Mouse (Mus musculus) frontal cortex, postnatal 25 days (tissue): ENCODE data around the gene Tmtc2.

Source experiments
- DNase-seq, 2 experiments: peaks; one replicate each; pipeline ENCODE4 v3.0.0; 2022; ENCODE audit warnings: low spot score in 2 of 2

Tmtc2 gene

GRCm38 (mm10) chr10:105544004-105545003 lies 29.9 kb downstream of the Tmtc2 start:
- DNase-seq = no peak

DNA sequence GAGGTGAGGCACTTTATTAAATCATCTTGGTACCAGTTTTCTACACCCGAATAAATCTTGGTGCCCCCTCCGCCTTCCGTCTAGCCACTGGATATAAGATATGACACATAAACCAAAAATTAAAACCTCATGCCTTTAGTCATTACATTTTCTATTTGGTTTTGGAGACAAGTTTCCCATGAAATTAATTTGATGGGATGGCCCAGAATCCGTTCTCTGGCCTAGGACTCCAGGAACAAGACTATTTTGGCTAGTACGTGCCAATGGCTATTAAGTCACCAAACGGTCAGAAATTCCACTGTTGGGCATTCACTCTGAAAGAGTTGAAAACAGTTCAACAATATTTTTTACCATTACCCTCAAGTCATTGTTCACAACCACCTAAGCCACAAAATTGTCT lies 32.2 kb downstream of the Tmtc2 start:
- DNase-seq = no peak

DNA sequence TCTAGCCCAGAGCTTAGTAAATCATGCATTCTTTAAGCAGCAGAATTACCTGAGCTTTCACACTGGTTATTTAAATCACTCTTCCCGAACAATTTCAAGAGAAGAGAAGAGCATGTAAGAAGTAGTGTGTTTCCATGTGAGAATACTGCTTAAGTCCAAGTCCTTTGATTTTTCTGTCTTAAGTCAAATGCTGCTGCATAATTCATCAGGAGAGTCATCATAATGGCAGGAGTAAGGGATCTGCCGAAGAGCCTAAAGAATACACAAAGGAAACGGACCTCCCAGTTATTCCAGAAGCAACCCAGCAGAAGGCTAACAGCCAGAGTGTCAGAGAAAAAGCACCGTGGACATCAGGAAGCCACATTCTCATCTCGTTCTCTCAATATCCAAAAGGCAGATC lies 34.6 kb downstream of the Tmtc2 start:
- DNase-seq = no peak

GRCm38 (mm10) chr10:105536910-105537309 lies 37.3 kb downstream of the Tmtc2 start:
- DNase-seq = no peak

DNA sequence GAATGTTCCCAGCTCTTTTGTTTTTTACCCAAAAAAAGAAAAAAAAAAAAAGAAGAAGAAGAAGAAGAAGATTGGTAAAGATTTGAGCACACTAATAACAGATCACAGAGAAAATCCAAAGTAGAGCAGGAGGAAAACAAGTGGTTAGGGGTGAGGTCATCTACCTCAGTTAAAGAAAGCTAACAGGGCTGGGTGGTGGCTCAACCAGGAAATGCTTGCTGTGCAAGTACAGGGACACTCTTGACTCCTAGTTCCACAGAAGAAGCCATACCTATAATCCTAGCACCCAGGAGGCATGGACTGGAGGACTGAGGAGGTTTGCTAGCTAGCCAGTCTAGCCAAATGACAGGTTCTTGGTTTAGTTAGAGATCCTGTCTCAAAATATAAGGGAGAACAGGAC lies 38.4 kb downstream of the Tmtc2 start:
- DNase-seq = no peak

GRCm38 (mm10) chr10:105532747-105533146 lies 41.5 kb downstream of the Tmtc2 start:
- no peak for DNase-seq

- DNase-seq = no peak
Observed at GRCm38 (mm10) chr10:105532019-105532525, 42.2 kb downstream of the Tmtc2 start.

DNA sequence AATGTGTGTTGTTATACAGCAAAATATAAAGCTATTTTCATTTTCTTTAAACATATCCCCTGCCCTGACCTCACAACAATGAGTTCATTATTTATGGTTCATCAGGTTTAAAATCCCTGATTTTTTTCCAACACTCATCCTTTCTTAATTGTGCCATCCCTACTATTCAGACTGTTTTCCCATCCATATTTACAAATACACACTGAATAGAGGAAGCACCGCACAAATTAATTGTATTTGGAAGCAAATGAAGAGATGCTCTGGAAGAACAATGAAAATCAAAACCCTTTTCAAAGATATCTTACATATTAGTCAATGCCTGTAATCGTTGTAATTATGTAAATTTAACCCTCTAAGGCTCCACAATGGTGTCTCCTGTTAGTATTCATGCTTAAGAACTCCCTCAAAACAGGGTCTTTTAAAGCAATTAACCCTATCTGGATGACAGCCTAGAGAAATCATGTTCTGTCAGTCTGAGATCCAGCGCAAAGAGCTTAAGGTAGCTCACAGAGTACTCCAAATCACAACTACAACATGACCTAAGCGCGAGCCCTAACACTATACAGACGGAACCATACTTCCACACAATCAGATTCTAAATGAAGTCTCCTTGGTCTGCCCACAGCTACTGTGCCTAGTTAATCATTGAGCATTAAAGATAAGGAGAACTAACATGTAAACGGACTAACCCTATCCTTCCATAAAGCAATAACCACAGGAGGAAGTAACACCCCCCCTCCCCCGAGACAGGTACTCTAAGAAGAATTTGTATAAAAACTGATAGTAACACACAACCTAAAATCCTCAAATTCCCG lies 43.0 kb downstream of the Tmtc2 start:
- no peak for DNase-seq

GRCm38 (mm10) chr10:105523405-105524088 lies 50.7 kb downstream of the Tmtc2 start:
- DNase-seq = no peak

DNA sequence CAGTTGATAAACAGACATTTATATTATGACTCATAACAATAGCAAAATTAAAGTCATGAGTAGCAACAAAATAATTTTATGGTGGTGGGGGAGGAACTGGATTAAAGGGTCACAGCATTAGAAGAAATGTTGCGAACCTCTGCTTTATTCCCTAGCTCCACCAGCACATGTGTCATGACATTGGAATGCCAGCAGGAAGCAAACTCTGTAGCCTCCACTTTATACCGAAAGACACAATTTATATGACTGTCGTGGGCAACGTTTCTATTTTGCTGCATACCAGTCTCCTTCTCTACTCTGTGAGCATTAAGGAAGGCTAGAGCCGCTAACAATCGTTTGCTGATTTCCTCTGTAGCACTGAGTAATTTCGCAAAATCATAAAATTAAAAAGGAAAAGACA lies 51.8 kb downstream of the Tmtc2 start:
- DNase-seq = no peak

DNA sequence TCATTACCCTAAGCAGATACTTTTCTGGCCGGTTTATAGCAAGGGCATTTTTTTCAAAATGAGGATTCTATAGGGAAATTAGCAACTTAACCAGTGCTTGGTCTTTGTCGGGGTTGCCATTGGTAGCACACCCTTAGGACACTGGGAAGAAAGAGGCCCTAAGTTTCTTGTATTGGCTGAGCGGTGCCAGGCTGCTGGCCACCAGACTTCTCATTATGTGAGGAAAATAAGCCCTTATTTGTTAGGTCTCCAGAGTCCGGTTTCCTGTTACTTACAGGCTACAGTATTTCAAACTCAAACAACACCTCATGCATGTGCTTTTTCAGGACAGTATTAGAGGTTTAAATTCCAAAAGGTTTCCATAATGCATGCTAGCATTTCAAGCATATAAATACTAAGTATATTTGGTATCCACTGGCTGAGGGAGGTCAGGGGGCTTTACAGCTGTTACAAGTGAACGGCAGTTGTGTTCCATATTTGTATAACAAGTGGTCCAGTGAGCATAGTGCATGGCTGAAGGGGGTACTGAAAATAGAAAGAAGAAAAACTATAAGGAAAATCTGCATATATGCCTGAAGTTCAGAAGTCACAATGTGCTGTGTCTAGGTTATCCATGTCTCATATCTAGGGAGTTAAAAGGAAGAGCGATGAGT lies 55.0 kb downstream of the Tmtc2 start:
- no peak for DNase-seq

DNA sequence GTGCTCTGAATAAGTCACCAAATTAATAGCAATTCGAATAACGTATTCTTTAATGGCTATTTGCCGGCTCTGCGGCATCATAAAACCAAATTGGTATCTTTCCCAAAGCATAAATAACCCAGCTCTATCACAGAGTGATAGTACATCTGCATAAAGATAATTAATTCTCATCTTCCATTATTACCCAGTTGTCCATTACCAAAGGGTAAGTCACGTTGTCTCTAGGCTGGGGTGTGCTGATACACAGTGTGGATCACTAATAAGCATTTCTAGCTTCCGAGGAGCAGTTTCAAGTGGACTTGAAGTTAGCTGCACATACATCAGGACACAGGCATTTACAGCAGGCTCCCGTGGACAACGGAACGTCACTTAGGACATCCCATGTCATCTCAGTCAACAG lies 56.1 kb downstream of the Tmtc2 start:
- DNase-seq = no peak

GRCm38 (mm10) chr10:105513777-105514322 lies 60.4 kb downstream of the Tmtc2 start:
- no peak for DNase-seq

GRCm38 (mm10) chr10:105509896-105510272 lies 64.4 kb downstream of the Tmtc2 start:
- DNase-seq = no peak

DNA sequence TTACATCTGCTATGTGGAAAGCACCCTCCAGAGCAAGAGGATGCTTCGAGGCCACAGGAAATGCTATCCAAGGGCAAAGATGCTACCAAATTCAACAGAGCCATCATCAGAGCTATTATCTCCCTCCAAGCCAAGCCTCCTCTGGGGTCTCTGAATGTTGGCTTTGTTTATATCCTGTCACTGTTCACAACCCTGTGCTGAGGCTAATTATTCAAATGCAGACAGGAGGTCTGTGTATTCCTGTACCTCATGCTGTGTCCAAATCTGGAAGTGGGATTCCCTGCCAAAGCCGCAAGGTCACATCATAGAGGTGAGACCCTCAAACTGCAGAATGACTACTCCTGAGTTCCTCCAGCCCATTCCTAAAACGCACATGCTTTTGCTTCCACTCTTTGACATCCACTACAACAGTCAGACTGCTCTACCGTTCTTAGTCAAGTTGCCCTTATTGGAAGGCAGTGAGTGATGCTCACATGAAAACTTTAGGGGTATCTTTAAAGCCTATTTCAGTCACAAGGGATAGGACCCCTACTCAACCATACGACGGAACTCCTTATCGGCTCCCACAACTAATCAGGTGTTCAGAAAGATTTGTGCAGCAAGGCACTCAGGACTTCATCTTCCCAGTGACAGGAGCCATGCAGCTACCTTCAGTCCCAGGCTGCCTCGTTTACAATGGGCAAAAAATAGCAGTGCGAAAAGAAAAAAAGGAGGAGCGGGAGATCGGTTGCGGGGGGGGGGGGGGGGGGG lies 64.9 kb downstream of the Tmtc2 start:
- no peak for DNase-seq

DNA sequence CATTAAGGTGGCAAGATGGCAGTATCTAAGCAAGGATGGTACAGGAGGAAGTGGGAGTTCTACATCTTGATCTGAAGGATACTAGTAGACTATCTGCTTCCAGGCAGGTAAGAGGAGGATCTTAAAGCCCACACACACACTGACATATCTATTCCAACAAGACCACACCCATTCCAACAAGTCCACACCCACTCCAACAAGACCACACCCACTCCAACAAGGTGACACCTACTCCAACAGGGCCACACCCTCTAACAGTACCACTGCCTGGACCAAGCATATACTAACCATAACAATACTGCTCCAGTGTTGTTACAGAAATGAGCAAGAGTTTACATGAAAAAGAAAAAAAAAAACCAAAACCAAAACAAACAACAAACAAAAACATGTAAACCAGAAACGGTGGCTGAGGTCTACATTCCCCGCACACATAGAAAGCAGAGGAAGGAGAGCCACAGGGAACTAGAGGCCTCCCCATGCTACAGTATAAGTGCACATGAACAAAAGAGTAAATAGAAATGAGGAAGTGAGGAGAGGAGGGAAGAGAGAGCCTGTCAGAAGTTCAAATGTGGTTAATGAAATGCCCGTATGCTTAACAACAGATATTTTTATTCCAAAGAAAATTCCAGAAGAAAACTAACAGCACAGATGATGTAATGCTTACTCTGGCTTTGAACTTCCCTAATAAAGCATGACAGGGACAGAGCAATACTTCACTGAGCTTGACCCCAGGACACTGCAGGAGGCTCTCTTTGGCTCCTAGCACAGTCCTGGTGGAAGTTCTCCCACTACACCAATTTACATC lies 66.1 kb downstream of the Tmtc2 start:
- no peak for DNase-seq

DNA sequence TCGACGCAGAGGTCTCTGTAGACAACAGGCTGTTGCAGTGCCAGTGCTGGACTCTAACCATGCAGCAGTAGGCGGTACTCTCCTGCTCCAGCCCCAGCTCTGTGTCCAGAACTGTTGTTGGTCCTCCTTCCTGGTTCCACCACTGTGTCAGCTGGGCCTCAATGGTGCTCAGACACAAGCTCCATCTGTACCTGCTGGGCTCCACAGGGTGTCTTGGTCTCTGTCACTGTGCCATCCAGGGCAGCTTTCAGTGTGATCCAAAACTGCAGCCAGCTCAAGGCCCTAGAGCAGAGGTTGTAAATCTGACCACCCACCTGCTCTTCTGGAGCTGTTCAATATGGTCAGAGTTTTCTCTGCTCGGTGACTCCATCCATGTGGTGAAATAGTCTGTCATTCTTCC lies 68.2 kb downstream of the Tmtc2 start:
- no peak for DNase-seq

DNA sequence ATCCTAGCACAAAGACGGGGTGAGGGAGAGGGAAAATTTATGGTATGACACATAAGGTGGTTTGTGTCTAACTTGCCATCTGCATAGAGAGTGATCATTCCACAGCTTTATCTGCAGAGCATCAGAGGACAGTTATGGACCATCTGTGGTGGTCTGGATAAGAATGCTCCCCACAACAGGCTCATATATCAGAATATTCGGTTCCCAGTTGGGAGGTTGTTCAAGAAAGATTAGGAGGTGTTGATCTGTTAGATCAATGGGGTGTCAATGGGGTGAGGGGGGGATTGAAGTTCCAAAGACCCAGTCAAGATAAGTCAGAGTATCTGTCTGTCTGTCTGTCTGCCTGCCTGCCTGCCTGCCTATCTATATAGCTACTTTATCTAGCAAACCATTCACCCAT lies 69.8 kb downstream of the Tmtc2 start:
- no peak for DNase-seq

DNA sequence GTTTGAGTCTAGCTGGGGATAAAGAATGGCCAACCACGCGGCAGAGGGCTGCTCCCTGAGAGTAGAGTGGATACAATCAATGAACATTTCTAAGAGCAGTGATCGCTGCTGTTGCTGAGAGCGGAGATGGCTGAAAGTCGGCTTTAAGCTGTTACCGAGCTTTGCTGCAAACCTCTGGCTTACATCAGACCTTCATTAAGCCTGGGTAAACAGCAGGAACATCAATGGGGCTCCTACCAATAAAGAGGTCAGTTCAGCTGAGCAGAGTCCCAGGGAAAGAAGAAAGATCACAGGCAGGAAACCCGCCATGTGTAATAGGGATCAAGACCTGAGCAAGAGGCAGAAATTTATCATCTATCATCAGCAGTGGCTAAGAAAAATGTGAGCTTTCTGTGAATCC lies 72.5 kb downstream of the Tmtc2 start:
- DNase-seq = no peak

GRCm38 (mm10) chr10:105500482-105500881 lies 73.8 kb downstream of the Tmtc2 start:
- DNase-seq = no peak
